Mouse (Mus musculus): Measurements from ENCODE around the gene Map1lc3b.

DNA sequence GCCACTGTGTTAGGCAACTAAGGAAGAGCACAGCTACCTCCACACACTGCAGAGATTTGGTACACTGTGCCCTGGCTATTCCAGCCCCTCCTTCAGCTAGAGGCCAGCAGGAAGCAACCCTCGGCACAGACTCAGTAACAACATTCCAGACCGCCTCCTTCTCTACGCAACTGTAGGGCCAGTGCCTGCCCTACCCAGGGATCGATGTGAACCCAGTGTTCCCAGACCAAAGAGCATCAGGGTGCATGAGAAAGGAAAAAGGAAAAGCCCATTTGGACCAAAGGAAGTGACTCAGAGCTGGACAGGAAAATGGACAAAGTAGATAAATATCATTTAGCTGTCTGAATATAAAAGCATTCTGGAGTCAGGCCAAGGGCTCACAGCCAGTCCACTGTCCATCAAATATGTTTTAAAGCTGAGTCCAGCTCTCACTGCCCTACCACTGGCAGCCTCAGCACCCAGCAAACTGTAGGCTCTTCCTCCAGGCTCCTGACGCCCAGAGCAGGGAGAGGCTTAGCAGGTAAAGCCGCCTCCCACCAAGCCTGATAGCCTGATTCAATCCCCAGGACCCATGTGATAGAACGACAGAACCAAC, 29.3 kb downstream of the Map1lc3b start:
- TF ChIP-seq POLR2A (IDR thresholded peaks at IDR 0.05; ENCODE audit: low read depth, low read length): no peak
- TF ChIP-seq CTCF (IDR thresholded peaks at IDR 0.05; ENCODE audit: extremely low read depth, insufficient read depth, insufficient read length, insufficient replicate concordance): no peak
